Mouse (Mus musculus) hindbrain, postnatal 0 days (tissue): ENCODE measurements around the gene Rtl1. TPM values are rescaled to one million over a fixed set of nuclear protein-coding genes. Genes with fewer than 3 reads are reported as not detected.
A peak's percentile ranks its signal among the peaks of the same experiment; 100 is the strongest.

ENCODE experiments used
- ATAC-seq: fragments of 200-750 bp; cut with Nextera tagmentation; 2 replicates; pipeline ENCODE4 v1.8.0; 2017; ENCODE audit warnings: mild to moderate bottlenecking, moderate TSS enrichment, moderate library complexity
- DNase-seq: peaks from one replicate; pipeline ENCODE4 v3.0.0-alpha.2; 2015; ENCODE audit warnings: low spot score
- H3K27ac ChIP-seq: fragments of 300-500 bp; sonication (generic); 2 replicates; pipeline ENCODE4 v1.5.1; 2014; ENCODE audit warnings: mild to moderate bottlenecking
- H3K27me3 ChIP-seq: fragments of 300-500 bp; sonication (generic); 2 replicates; pipeline ENCODE4 v1.6.1; 2014; ENCODE audit warnings: low read length, mixed read lengths; ENCODE audit not compliant: insufficient read depth
- H3K36me3 ChIP-seq: fragments of 300-500 bp; sonication (generic); 2 replicates; pipeline ENCODE4 v1.6.1; 2014; ENCODE audit warnings: low read length, mixed read lengths; ENCODE audit not compliant: insufficient read depth
- H3K4me1 ChIP-seq: fragments of 300-500 bp; sonication (generic); 2 replicates; pipeline ENCODE4 v1.6.1; 2014; ENCODE audit warnings: antibody characterized with exemption, low read length, mixed read lengths; ENCODE audit not compliant: insufficient read depth
- H3K4me2 ChIP-seq: fragments of 300-500 bp; sonication (generic); 2 replicates; pipeline ENCODE4 v1.6.1; 2014; ENCODE audit warnings: low read depth, mild to moderate bottlenecking, low read length, moderate library complexity, mixed read lengths
- H3K4me3 ChIP-seq: fragments of 300-500 bp; sonication (generic); 2 replicates; pipeline ENCODE4 v1.5.1; 2014; ENCODE audit warnings: low read length
- H3K9ac ChIP-seq: fragments of 300-500 bp; sonication (generic); replicated peaks from 2 replicates; pipeline ENCODE4 v1.6.1; 2014; ENCODE audit warnings: mild to moderate bottlenecking, low read length, moderate library complexity, mixed read lengths
- H3K9me3 ChIP-seq: fragments of 300-500 bp; sonication (generic); 2 replicates; pipeline ENCODE4 v1.6.1; 2016; ENCODE audit warnings: low read length, mixed read lengths
- CTCF ChIP-seq: IDR thresholded peaks from 2 replicates; pipeline ENCODE4 v1.5.1; 2016; ENCODE audit warnings: antibody characterized with exemption, control low read depth, low read depth
- WGBS: fragments of 180-500 bp; shearing (Covaris S2); extraction: QIAGEN DNeasy Blood & Tissue Kit; methylation state at CpG from one replicate; pipeline ENCODE4 v1.1.7; 2014; 5-methylcytosine and 5-hydroxymethylcytosine counted together
- polyA plus RNA-seq: library from polyadenylated mRNA; unstranded; fragments of >200 nt; fragmentation: Nextera tagmentation; extraction: Ambion mirVana; gene quantifications from 2 replicates; pipeline ENCODE4 v1.2.1, GENCODE M21; 2015
- total RNA-seq: library from RNA; depleted of rRNA; stranded (reverse); fragments of >200 nt; gene quantifications from 2 replicates; pipeline ENCODE4 v1.2.3, GENCODE M21; 2014

Rtl1 gene
- total and polyA plus RNA-seq, 2 experiments from 2014 or later, result 0.81 to 1.9 TPM

GRCm38 (mm10) chr12:109617126-109617525 lies 17.0 kb upstream of the Rtl1 start:
- Histone ChIP-seq H3K9ac (no peak overlapping the region), H3K4me3 (no peak overlapping the region), H3K36me3 (peaks cover 9% of the 10 kb centered on the region; the same call in 1 of the 2 replicates), H3K4me1 (no peaks in the 10 kb centered on the region), H3K9me3 (no peaks in the 10 kb centered on the region), H3K27me3 (no peaks in the 10 kb centered on the region), H3K27ac (no peak overlapping the region), H3K4me2 (0 out of 2 replicates have a peak overlapping the region, but pooled peaks have one; percentile 23)
- 14% methylated on average over 15 of the region's 15 CpGs for WGBS
- TF ChIP-seq CTCF, result no peak
- no peak for DNase-seq
- peak; percentile 36; the same call in 1 of the 2 replicates for ATAC-seq

- no peaks in the 10 kb centered on the region for H3K9me3 ChIP-seq
- no peaks in the 10 kb centered on the region for H3K4me1 ChIP-seq
- no peak for TF ChIP-seq CTCF
- no peaks in the 10 kb centered on the region for H3K27me3 ChIP-seq
- no peak overlapping the region for H3K4me3 ChIP-seq
- no peak overlapping the region for H3K4me2 ChIP-seq
- no peak overlapping the region for H3K27ac ChIP-seq
- no peak for ATAC-seq
- H3K36me3 ChIP-seq, result peaks cover 9% of the 10 kb centered on the region; the same call in 1 of the 2 replicates
- WGBS, result 58% methylated on average over 8 of the region's 8 CpGs
- H3K9ac ChIP-seq, result no peak overlapping the region
- DNase-seq, result no peak
Observed at GRCm38 (mm10) chr12:109615371-109615770, 15.2 kb upstream of the Rtl1 start.

GRCm38 (mm10) chr12:109614416-109614815 lies 14.3 kb upstream of the Rtl1 start:
- H3K4me1 ChIP-seq, result no peaks in the 10 kb centered on the region

GRCm38 (mm10) chr12:109612392-109613385 lies 12.6 kb upstream of the Rtl1 start:
- WGBS, result 40% methylated on average over 34 of the region's 34 CpGs
- peaks cover 16% of the 10 kb centered on the region; the same call in 1 of the 2 replicates for H3K36me3 ChIP-seq
- DNase-seq, result peak; percentile 53

More at GRCm38 (mm10) chr12:109614416-109614815, 14.3 kb upstream of the Rtl1 start:
- whole genome bisulfite sequencing, result 38% methylated on average over 10 of the region's 10 CpGs
- H3K9ac ChIP-seq, result no peak overlapping the region
- no peak overlapping the region for H3K4me3 ChIP-seq
- H3K36me3 ChIP-seq, result peaks cover 9% of the 10 kb centered on the region; the same call in 1 of the 2 replicates
- no peak overlapping the region for H3K4me2 ChIP-seq
- DNase-seq, result no peak
- ATAC-seq, result no peak
- H3K27ac ChIP-seq, result no peak overlapping the region
- no peaks in the 10 kb centered on the region for H3K9me3 ChIP-seq
- TF ChIP-seq CTCF, result peak; percentile 35
- H3K27me3 ChIP-seq, result no peaks in the 10 kb centered on the region

DNA sequence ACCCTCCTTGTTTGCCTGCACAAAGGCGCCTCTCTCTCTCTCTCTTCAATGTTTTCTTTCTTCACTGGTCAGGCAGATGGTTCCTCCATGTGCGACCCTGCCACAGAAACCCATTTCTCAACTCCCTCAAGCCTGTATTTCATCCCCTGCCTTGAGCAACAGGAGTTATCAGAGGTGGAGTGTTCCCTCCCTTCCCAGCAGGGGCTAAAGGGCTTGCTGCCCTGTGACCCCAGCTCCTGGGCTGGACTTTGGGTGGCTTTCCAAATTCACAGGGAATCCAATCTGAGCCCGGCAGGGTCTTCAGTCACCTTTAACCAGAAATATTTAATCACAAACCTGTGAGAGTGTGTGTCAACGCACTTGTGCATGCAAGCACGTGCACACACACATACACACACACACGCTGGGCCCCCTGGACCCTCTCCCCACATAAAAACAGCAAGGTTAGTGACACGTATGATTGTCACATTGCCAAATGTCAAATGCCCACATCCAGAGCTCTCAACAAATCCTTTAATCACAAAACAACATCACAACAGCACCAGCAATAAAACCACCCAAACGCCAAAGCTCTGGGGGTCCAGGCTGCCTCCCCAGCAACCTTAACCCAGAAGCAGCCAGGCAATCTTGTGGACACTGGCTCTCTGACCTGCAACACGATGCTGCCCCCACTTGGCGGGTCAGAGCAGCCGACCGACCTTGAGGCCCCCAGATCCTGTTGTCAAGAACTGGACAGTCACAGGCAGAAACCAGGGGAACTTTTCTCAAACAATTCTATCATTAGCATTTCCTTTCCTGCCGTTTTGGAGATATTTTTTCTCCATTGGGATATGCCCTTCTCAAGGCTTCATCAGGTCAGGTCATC lies 8.7 kb upstream of the Rtl1 start:
- Histone ChIP-seq H3K9ac (no peak overlapping the region), H3K27me3 (no peaks in the 10 kb centered on the region), H3K36me3 (peaks cover 17% of the 10 kb centered on the region; the same call in 1 of the 2 replicates), H3K4me3 (no peak overlapping the region), H3K4me2 (no peak overlapping the region), H3K4me1 (no peaks in the 10 kb centered on the region), H3K27ac (no peak overlapping the region), H3K9me3 (no peaks in the 10 kb centered on the region)
- DNase-seq, result no peak
- 0 out of 2 replicates have a peak, but pooled peaks have one; percentile 15 for ATAC-seq
- WGBS, result 51% methylated on average over 13 of the region's 13 CpGs
- peak; percentile 49 for TF ChIP-seq CTCF

More at GRCm38 (mm10) chr12:109612392-109613385, 12.6 kb upstream of the Rtl1 start:
- Histone ChIP-seq H3K27ac (no peak overlapping the region), H3K9me3 (no peaks in the 10 kb centered on the region), H3K27me3 (no peaks in the 10 kb centered on the region), H3K4me2 (peak overlapping the region; percentile 48), H3K4me3 (peak overlapping the region; percentile 10; the same call in 1 of the 2 replicates), H3K4me1 (no peaks in the 10 kb centered on the region), H3K9ac (no peak overlapping the region)
- ATAC-seq, result no peak
- TF ChIP-seq CTCF, result peak; percentile 45

DNA sequence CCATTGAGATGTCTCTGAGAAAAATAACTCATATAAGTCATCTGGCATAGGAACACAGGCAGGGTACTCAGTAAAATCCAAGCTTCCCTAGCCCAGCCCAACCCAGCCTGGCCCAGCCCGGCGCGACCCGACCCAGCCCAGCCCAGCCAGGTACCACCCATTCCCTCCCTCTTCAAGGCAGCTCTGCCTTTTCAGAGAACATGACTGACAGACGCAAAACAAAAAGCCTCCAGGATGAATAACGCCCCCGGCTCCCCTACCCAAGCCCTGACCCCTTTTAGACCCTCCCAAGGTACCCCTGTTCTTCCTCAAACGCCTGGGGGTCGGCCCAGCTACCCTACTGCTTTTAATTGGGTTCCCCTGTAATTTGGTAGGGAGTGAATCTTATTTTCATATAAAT lies 7.8 kb upstream of the Rtl1 start:
- H3K4me3 ChIP-seq, result no peak overlapping the region
- H3K9ac ChIP-seq, result no peak overlapping the region
- no peak for TF ChIP-seq CTCF
- no peak for ATAC-seq
- no peaks in the 10 kb centered on the region for H3K4me1 ChIP-seq
- H3K27ac ChIP-seq, result no peak overlapping the region
- DNase-seq, result no peak
- peaks cover 13% of the 10 kb centered on the region; the same call in 1 of the 2 replicates for H3K36me3 ChIP-seq
- H3K4me2 ChIP-seq, result no peak overlapping the region
- 43% methylated on average over 9 of the region's 9 CpGs for WGBS
- H3K9me3 ChIP-seq, result no peaks in the 10 kb centered on the region
- no peaks in the 10 kb centered on the region for H3K27me3 ChIP-seq
